Mouse (Mus musculus): ENCODE data around the gene Ptpn23.

DNA sequence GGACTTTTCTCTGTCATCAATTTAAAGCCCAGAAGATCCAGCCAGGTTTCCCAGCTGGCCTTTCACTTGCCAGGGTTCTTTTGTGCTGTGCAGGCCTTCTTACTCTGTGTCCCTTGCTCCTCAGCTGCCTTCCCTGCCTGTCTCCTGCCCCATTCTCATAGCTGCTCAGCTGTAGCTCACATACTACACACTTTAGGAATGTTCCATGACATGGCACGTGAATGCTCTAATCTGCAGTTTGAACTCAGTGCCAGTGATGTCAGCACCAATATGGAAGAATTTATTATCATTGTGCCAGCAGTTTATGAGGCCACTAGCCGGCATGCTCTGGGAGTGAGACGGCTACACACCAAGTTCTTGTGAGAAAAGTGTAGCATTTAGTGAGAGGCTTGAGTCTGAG lies 38.2 kb downstream of the Ptpn23 start:
- TF ChIP-seq POLR2A (IDR thresholded peaks at IDR 0.05; ENCODE audit: extremely low read depth, insufficient read depth, low read length), result no peak
- TF ChIP-seq CTCF (IDR thresholded peaks at IDR 0.05; ENCODE audit: extremely low read depth, insufficient read depth, low read length), result no peak

Measured in cortical plate, adult 2 months (tissue).